Mouse (Mus musculus) cerebellum, adult 11-12 months (tissue): ENCODE results near the gene Mid1.
A peak's percentile ranks its signal among the peaks of the same experiment; 100 is the strongest.
"Not testable (repeated sequence)": the region's sequence is repeated elsewhere in the genome, so short reads cannot be mapped to it uniquely, and the experiment has no call there.

Experiments used
- DNase-seq: peaks from one replicate; pipeline ENCODE4 v3.0.0; 2022

Mid1 gene

DNA sequence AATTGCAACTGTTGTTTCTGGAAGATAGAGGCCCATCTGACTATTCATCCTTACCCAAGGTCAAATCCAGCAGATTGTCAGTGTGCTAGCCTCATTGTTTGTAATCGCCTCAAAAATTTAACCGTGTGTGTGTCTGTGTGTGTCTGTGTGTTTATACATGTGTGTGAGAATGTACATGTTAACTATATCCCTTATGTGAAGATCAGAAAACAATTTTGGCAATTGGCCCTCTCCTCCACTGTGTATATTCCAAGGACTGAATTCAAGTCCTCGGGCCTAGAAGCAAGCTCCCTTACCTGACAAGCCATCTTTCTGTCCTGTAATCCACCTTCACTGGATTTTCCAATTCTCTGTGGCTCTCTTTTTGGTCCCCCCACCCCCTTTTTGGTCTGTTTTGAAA, 288.8 kb downstream of the Mid1 start:
- DNase-seq, result peak; percentile 6

- peak; percentile 14 for DNase-seq
These were observed 289.5 kb downstream of the Mid1 start for GRCm38 (mm10) chrX:169974456-169974855.

GRCm38 (mm10) chrX:169974974-169975373, 290.0 kb downstream of the Mid1 start:
- DNase-seq, result peak; percentile 16

DNA sequence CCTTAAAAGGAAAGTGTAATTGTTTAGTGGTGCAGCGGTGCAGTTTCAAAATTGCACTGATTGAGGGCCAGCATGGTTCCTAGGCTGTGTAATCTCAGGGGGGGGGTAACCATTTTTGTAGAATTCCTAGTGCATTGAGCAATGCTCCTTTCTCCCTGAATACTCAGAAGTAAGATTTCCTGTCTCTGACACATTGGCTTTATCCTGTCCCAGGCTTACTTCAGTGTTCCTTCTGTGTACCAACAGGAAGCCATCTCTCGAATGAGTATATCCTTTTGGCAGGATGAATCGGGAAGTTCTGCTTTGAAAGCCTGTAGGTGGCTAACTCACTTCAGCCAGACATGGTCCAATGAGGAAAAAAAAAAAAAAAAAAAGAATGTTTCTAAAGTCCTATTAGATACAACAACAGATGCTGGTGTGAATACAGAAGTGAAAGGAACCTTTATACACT, 290.7 kb downstream of the Mid1 start:
- DNase-seq, result not testable (repeated sequence)

- DNase-seq, result not testable (repeated sequence)
These were observed 291.3 kb downstream of the Mid1 start for GRCm38 (mm10) chrX:169976340-169976739.

DNA sequence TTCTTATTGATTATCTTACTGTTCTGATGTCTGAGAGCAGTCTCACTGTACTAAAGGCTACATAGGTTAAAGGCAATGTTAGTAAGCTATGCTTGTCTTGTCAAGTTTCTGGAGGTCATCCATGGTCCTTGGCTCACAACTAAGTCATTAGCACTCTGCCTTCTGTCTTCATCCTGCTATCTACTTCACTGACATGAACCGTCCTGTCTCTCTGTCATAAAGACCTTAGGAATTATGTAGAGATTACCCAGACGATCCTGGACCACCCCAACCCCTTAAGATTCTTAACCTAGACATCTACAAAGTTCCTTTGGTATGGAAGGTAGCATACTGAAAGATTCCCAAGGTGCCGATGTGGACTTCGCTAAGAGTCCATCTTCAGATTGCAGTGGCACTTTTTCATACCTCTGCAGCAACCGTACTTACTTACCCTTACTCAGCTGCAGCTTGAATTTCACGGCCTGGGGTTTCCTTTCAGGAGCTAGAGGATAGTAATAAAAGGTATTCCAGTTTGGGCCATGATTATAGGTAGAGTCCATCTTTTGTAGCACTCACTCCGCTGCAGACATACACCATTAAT, 292.9 kb downstream of the Mid1 start:
- DNase-seq, result peak; percentile 29

GRCm38 (mm10) chrX:169978436-169979381, 293.7 kb downstream of the Mid1 start:
- DNase-seq, result peak; percentile 55

DNA sequence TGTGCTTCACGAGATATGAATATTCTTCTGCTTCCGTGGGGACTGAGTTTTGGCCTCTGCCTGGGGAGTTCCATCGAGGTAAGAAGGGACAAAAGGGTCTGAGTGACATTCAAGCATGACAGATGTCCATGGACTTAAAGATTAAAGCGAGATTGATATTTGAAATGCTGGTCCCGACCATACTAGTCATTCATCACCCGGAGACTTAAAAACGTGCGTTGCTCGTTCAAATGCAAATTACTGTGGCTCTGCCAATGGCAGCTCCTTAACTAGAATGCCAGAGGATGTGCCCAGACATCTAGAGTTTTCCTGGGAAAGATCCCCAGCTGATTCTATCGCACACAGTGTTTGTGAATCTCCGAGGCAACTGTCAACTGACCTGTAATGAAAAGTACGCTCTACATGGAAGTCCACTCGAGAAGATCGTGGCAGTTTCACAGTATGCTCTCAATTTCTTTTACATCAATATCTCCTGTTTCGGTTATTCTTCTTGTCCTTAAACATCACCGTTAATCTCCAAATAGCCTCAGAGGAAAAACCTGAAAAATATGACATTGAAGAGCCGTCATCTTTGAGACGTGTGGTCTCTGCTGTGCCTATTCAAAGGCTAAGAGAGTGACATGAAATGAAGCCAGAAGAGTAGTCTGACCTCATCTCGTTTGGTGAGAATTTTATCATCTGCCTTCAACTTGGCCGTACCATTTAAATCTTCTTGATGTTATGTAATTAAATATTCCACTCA, 294.6 kb downstream of the Mid1 start:
- DNase-seq, result peak; percentile 49

- peak; percentile 14 for DNase-seq
These were observed 295.2 kb downstream of the Mid1 start for GRCm38 (mm10) chrX:169980203-169980556.

DNA sequence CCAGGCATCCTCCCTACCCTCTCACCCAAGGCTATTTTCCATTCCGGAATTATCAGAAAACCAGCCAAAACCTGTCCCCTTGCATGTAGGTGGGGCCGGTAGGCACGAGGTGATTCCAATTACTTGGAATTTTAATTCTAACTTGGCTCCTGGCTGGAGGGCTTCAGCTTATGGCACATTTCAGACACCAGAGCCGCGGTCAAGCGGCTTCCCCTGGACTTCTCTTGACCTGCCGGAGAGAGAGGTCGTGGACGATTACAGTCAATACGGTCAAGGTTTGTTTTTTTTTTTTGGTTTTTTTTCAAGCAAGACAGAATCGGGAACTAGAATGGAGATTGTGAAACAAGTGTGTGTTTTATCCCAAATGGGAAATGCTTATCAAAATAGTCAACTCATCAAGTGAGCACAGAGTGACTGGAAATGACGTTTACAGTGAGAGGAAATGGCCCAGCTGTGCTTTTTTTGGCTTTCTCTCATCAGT, 295.9 kb downstream of the Mid1 start:
- DNase-seq, result peak; percentile 10

- peak; percentile 44 for DNase-seq
These were observed 296.8 kb downstream of the Mid1 start for GRCm38 (mm10) chrX:169981761-169982181.

DNA sequence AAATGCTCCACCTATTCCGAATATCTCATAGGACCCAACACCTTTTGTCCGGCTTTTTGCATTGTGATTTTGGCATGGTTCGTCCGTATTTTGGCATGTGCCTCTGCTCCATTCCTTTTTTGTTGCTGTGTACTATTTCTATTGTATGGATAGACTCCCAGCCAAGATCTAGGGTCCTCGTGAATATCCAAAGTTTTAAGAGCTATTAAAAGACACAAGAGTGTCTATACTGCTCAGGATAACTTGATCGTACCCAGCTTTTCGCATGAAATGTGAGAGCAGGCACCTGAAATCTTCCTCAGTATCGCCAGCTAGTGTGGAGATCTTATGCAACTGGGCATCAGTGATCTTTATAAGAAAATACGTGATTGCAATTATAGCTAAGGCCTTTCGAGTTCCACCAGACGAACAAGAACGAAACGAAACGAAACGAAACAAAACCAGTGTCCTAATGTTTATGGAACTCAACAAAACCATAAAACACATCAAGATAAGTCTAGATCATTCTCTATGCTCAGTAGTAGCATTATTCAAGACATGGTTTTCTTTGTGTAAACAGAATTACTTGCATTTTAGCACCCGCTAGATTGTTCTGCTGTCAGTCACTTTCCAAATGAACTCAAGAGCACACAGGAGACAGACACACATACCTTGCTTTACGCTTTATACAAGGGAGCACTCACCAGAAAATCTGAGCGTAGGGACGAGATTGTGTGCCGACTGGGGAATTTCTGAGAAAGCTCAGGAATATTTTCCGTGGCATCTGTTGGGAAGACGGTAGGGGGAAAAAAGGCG, 297.8 kb downstream of the Mid1 start:
- peak; percentile 19 for DNase-seq

GRCm38 (mm10) chrX:169983401-169984165, 298.6 kb downstream of the Mid1 start:
- peak; percentile 35 for DNase-seq

DNA sequence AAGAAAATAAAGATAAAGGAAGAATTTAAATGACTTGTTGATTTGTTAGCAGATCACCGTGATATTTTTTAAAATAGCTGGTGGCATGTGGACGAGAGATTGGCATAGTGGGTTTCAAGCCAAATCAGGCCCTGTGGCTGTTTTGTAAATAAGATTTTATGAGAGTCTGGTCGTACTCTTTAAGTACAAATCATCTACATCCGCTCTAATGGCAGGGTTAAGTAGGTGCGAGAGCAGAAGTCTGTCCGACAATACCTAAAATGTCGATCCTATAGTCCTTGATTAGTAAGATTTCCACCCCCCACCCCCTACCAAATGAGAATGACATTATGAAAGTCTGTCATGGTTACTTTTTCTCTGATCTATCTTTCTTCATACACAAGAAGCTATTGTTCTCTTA, 299.3 kb downstream of the Mid1 start:
- peak; percentile 7 for DNase-seq

- peak; percentile 57 for DNase-seq
These were observed 299.9 kb downstream of the Mid1 start for GRCm38 (mm10) chrX:169984853-169985252.

GRCm38 (mm10) chrX:169985796-169986195, 300.8 kb downstream of the Mid1 start:
- peak; percentile 79 for DNase-seq

- DNase-seq, result peak; percentile 95
These were observed 301.7 kb downstream of the Mid1 start for GRCm38 (mm10) chrX:169986519-169987367.

DNA sequence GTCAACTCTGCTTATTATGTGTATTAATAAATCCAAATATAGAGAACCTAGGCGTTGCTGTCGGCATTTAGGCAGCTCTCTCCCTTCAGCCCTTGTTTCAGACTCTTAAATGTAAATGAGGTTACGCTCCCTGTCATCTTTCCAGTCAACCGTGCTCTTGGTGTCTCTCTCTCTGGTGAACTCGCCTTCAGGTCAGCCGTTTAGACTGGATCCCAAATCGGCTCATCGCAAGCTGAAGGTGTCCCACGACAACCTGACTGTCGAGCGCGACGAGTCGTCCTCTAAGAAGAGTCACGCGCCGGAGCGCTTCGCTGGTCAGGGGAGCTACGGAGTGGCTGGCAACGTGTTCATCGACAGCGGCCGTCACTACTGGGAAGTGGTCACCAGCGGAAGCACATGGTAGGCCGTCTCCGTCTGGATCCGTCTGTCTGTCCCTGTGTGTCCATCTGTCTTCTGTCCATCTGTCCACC, 302.4 kb downstream of the Mid1 start:
- peak; percentile 84 for DNase-seq

DNA sequence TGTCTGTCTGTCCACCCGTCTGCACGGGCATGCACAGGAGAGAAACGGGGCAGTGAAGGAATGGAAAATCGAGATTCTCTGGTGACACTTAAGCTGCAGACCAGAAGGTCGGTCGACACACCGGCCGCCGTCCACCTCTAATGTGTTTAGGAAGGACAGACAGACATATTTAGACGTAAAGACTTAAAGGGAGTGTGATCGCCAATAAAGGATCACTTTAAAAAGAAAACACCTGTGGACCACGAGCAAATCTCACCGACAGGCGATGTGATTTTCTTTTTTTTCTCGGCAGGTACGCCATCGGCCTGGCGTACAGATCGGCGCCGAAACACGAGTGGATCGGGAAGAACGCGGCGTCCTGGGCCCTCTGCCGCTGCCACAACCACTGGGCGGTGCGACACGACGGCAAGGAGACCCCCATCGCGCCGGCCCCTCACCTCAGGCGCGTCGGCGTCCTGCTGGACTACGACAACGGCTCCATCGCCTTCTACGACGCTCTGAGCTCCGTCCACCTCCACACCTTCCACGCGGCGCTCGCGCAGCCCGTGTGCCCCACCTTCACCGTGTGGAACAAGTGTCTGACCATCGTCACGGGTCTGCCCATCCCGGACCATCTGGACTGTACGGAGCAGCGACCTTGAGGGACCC, 303.7 kb downstream of the Mid1 start:
- DNase-seq, result peak; percentile 78

- DNase-seq, result not testable (repeated sequence)
These were observed 304.2 kb downstream of the Mid1 start for GRCm38 (mm10) chrX:169989219-169989595.
